In the genomic region with DNA sequence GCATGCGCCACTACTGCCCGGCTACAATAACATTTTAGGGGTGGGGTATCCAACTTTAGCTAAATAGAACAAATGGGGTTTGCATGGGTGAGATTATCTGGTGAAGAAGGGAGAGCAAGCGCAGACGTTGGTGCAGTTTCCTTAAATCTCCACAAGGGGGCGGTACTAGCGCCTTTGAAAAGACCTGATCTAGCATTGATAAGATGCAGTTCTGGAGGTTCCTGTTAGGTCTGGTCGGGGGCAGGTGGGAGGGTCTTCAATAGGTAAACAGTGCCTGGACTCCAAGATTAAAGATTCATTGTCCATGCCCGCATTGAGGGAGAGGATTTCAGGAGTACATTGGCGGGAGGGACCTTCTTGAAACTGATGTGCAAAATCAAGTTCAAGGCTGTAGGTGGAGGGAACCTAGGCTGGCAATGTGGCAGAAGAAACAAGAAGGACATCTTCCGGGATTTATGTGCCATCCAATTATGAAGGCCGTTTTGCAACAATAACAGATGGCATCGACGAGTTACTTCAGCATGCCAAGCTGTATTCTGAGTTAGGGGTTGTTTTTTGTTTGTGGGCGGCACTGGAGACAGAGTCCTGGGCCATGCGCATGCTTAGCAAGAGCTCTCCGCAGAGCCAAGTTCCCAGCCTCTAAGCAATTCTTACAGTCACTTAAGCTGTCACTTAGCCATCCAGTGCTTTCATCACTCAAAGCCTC, we compare ENCODE assay signal across 8 mouse cellular contexts. TPM values are rescaled to one million over a fixed set of nuclear protein-coding genes. Genes with fewer than 3 reads are reported as not detected.
A peak's percentile ranks its signal among the peaks of the same experiment; 100 is the strongest.
DNase-seq lines count a peak whose midpoint lies in the region; ATAC-seq and TF ChIP-seq lines count a peak whose summit lies in the region.

No protein-coding gene starts in this region.

- H3K9me3 ChIP-seq in kidney, embryonic 16.5 days (ENCODE audit: low read length) = no peaks in the 10 kb centered on the region
- H3K9me3 ChIP-seq in ES-E14 (ENCODE audit: control insufficient read depth, insufficient read depth, low read depth, low read length) = 0 out of 2 replicates have a peak, but pooled peaks cover 3% of the 10 kb centered on the region
- H3K9me3 ChIP-seq in hindbrain, postnatal 0 days (ENCODE audit: low read length) = no peaks in the 10 kb centered on the region
- no peaks in the 10 kb centered on the region for H3K9me3 ChIP-seq in liver, postnatal 0 days (ENCODE audit: low read length)

- in situ Hi-C loops in ES-E14 (cut with MboI; ENCODE audit: low sequenced_read_pairs in 2 of 2, unreplicated experiment in 2 of 2) = no loop called here

- ATAC-seq in kidney, embryonic 16.5 days (ENCODE audit: low FRiP score, low TSS enrichment) = no peak
- ATAC-seq in hindbrain, postnatal 0 days = peak; percentile 19; the same call in 1 of the 2 replicates
- ATAC-seq in liver, postnatal 0 days = no peak

- H3K4me2 ChIP-seq in kidney, embryonic 16.5 days (replicated peaks; ENCODE audit: low read depth, low read length) = no peak overlapping the region
- no peak overlapping the region for H3K4me2 ChIP-seq in hindbrain, postnatal 0 days (ENCODE audit: low read depth, low read length)
- no peak overlapping the region for H3K4me2 ChIP-seq in liver, postnatal 0 days (ENCODE audit: low read depth, low read length)

- WGBS in kidney, embryonic 16.5 days = 31% methylated on average over 16 of the region's 16 CpGs
- WGBS in hindbrain, postnatal 0 days = 25% methylated on average over 16 of the region's 16 CpGs
- WGBS in liver, postnatal 0 days (ENCODE audit: insufficient replicate concordance) = 35% methylated on average over 16 of the region's 16 CpGs
- WGBS in spleen, adult 2 months = 31% methylated on average over 16 of the region's 16 CpGs

- no peak overlapping the region for H3K9ac ChIP-seq in kidney, embryonic 16.5 days (replicated peaks; ENCODE audit: low read length)
- peak overlapping the region; percentile 13; the same call in 1 of the 2 replicates for H3K9ac ChIP-seq in ES-E14 (ENCODE audit: insufficient read depth, low read depth, low read length, poor library complexity, severe bottlenecking)
- no peak overlapping the region for H3K9ac ChIP-seq in hindbrain, postnatal 0 days (replicated peaks; ENCODE audit: low read length)
- no peak overlapping the region for H3K9ac ChIP-seq in liver, postnatal 0 days (replicated peaks)

- H3K27me3 ChIP-seq in kidney, embryonic 16.5 days (ENCODE audit: insufficient read depth, low read length) = no peaks in the 10 kb centered on the region
- H3K27me3 ChIP-seq in hindbrain, postnatal 0 days (ENCODE audit: insufficient read depth, low read length) = no peaks in the 10 kb centered on the region
- H3K27me3 ChIP-seq in liver, postnatal 0 days (ENCODE audit: insufficient read depth, low read length) = no peaks in the 10 kb centered on the region
- H3K27me3 ChIP-seq in spleen, adult 2 months (ENCODE audit: control insufficient read depth, insufficient read depth, low read length) = no peaks in the 10 kb centered on the region

- no peaks in the 10 kb centered on the region for H3K36me3 ChIP-seq in kidney, embryonic 16.5 days (ENCODE audit: insufficient read depth, low read length)
- peaks cover 8% of the 10 kb centered on the region; the same call in 1 of the 2 replicates for H3K36me3 ChIP-seq in ES-E14 (ENCODE audit: control insufficient read depth, insufficient read depth, low read length, poor library complexity, severe bottlenecking)
- no peaks in the 10 kb centered on the region for H3K36me3 ChIP-seq in hindbrain, postnatal 0 days (ENCODE audit: insufficient read depth, low read length)
- H3K36me3 ChIP-seq in liver, postnatal 0 days (replicated peaks; ENCODE audit: insufficient read depth, low read length) = no peaks in the 10 kb centered on the region
- H3K36me3 ChIP-seq in spleen, adult 2 months (ENCODE audit: control insufficient read depth, insufficient read depth, low read length) = no peaks in the 10 kb centered on the region

- peak; percentile 83 for TF ChIP-seq CTCF in hindbrain, postnatal 0 days (IDR thresholded peaks at IDR 0.05; ENCODE audit: low read depth)
- peak; percentile 82 for TF ChIP-seq CTCF in liver, postnatal 0 days (IDR thresholded peaks at IDR 0.05; ENCODE audit: low read depth)
- TF ChIP-seq CTCF in spleen, adult 2 months (IDR thresholded peaks at IDR 0.05; ENCODE audit: extremely low read depth, insufficient read depth, insufficient read length, insufficient replicate concordance) = peak; percentile 33; the same call in 1 of the 2 replicates

- H3K4me1 ChIP-seq in kidney, embryonic 16.5 days (ENCODE audit: insufficient read depth, low read length) = peaks cover 9% of the 10 kb centered on the region; the same call in 1 of the 2 replicates
- no peaks in the 10 kb centered on the region for H3K4me1 ChIP-seq in ES-E14 (ENCODE audit: control insufficient read depth in 2 of 2, insufficient read depth in 2 of 2, low read length in 2 of 2, poor library complexity in 1 of 2)
- H3K4me1 ChIP-seq in hindbrain, postnatal 0 days (ENCODE audit: insufficient read depth, low read length) = no peaks in the 10 kb centered on the region
- H3K4me1 ChIP-seq in liver, postnatal 0 days (ENCODE audit: insufficient read depth) = peaks cover 3% of the 10 kb centered on the region; the same call in 1 of the 2 replicates
- H3K4me1 ChIP-seq in spleen, adult 2 months (ENCODE audit: control insufficient read depth, insufficient read depth, insufficient read length) = no peaks in the 10 kb centered on the region

- no peak overlapping the region for H3K27ac ChIP-seq in kidney, embryonic 16.5 days (ENCODE audit: low read length)
- H3K27ac ChIP-seq in ES-E14 (ENCODE audit: insufficient read depth, low read depth, low read length, poor library complexity, severe bottlenecking) = no peak overlapping the region
- no peak overlapping the region for H3K27ac ChIP-seq in hindbrain, postnatal 0 days
- H3K27ac ChIP-seq in liver, postnatal 0 days (ENCODE audit: low read depth) = no peak overlapping the region
- H3K27ac ChIP-seq in spleen, adult 2 months (ENCODE audit: insufficient read depth, low read length) = no peak overlapping the region

- TF ChIP-seq EP300 in liver, postnatal 0 days (IDR thresholded peaks at IDR 0.05; ENCODE audit: low read depth) = no peak

- DNase-seq in kidney, adult 18-20 months = peak; percentile 41
- peak; percentile 84 for DNase-seq in ES-E14 (ENCODE audit: low read depth, low spot score)
- DNase-seq in c-Kit-positive CD71-positive TER-119-positive erythroid progenitor cells, embryonic 14.5 days (ENCODE audit: low spot score) = peak; percentile 62
- peak; percentile 76 for DNase-seq in hindbrain, postnatal 0 days (ENCODE audit: low spot score)
- DNase-seq in liver, postnatal 0 days = peak; percentile 53
- DNase-seq in spleen, adult 2 months (ENCODE audit: low read depth in 1 of 2, low spot score in 2 of 2) = peak; percentile 12 to 26
- no peak for DNase-seq in gastrocnemius, adult 8-10 months (ENCODE audit: low spot score in 2 of 2)

- H3K4me3 ChIP-seq in kidney, embryonic 16.5 days (ENCODE audit: low read length) = no peak overlapping the region
- H3K4me3 ChIP-seq in ES-E14 (ENCODE audit: insufficient read depth in 1 of 2, low read depth in 1 of 2, low read length in 2 of 2, poor library complexity in 1 of 2, severe bottlenecking in 1 of 2) = no peak overlapping the region
- no peak overlapping the region for H3K4me3 ChIP-seq in hindbrain, postnatal 0 days (ENCODE audit: low read length)
- H3K4me3 ChIP-seq in liver, postnatal 0 days (ENCODE audit: low read depth, low read length) = no peak overlapping the region
- no peak overlapping the region for H3K4me3 ChIP-seq in spleen, adult 2 months (ENCODE audit: extremely low read depth, insufficient read depth, insufficient read length)

- TF ChIP-seq POLR2A in spleen, adult 2 months (IDR thresholded peaks at IDR 0.05; ENCODE audit: low read depth, low read length) = no peak

RNA-seq across cellular contexts. Expression of gene Prodh2, which starts 3.0 kb away (rescaled TPM):
- 21.1 and 27.6 TPM in 2 replicates for polyA plus RNA-seq in kidney, embryonic 16.5 days (2015; fragmentation: Nextera tagmentation; extraction: Ambion mirVana)
- total RNA-seq in ES-E14 (2012; rRNA removed) = 0.80 and 0.90 TPM in 2 replicates
- not detected in 2 replicates for total RNA-seq in hindbrain, postnatal 0 days (2014; rRNA removed)
- 0.24 TPM in 1 of 2 replicates, not detected in the other for polyA plus RNA-seq in hindbrain, postnatal 0 days (2015; fragmentation: Nextera tagmentation; extraction: Ambion mirVana)
- 203 and 205 TPM in 2 replicates for polyA plus RNA-seq in liver, postnatal 0 days (2015; fragmentation: Nextera tagmentation; extraction: Ambion mirVana)
- 0.04 TPM in 1 of 2 replicates, not detected in the other for polyA plus RNA-seq in spleen, adult 2 months (2012; rRNA removed)
- total RNA-seq in gastrocnemius, adult 8-10 months (2022) = not detected

RNA-seq across cellular contexts. Expression of gene Nphs1, which starts 32.3 kb away (rescaled TPM):
- 5.4 and 5.5 TPM in 2 replicates for polyA plus RNA-seq in kidney, embryonic 16.5 days (2015; fragmentation: Nextera tagmentation; extraction: Ambion mirVana)
- 45.7 and 72.5 TPM in 2 replicates for total RNA-seq in ES-E14 (2012; rRNA removed)
- 2.3 and 2.4 TPM in 2 replicates for total RNA-seq in hindbrain, postnatal 0 days (2014; rRNA removed)
- 0.50 and 1.0 TPM in 2 replicates for polyA plus RNA-seq in hindbrain, postnatal 0 days (2015; fragmentation: Nextera tagmentation; extraction: Ambion mirVana)
- 0.06 and 0.07 TPM in 2 replicates for polyA plus RNA-seq in liver, postnatal 0 days (2015; fragmentation: Nextera tagmentation; extraction: Ambion mirVana)
- polyA plus RNA-seq in spleen, adult 2 months (2012; rRNA removed) = 1.8 and 2.4 TPM in 2 replicates
- not detected for total RNA-seq in gastrocnemius, adult 8-10 months (2022)

RNA-seq across cellular contexts. Expression of gene Kirrel2, which starts 32.9 kb away (rescaled TPM):
- polyA plus RNA-seq in kidney, embryonic 16.5 days (2015; fragmentation: Nextera tagmentation; extraction: Ambion mirVana) = 0.78 and 1.1 TPM in 2 replicates
- total RNA-seq in ES-E14 (2012; rRNA removed) = 10.7 and 29.8 TPM in 2 replicates
- 10.7 and 14.7 TPM in 2 replicates for total RNA-seq in hindbrain, postnatal 0 days (2014; rRNA removed)
- 4.4 and 5.8 TPM in 2 replicates for polyA plus RNA-seq in hindbrain, postnatal 0 days (2015; fragmentation: Nextera tagmentation; extraction: Ambion mirVana)
- 0.05 TPM in 1 of 2 replicates, not detected in the other for polyA plus RNA-seq in liver, postnatal 0 days (2015; fragmentation: Nextera tagmentation; extraction: Ambion mirVana)
- 0.14 and 0.49 TPM in 2 replicates for polyA plus RNA-seq in spleen, adult 2 months (2012; rRNA removed)
- total RNA-seq in gastrocnemius, adult 8-10 months (2022) = not detected

RNA-seq across cellular contexts. Expression of gene Arhgap33, which starts 44.5 kb away (rescaled TPM):
- polyA plus RNA-seq in kidney, embryonic 16.5 days (2015; fragmentation: Nextera tagmentation; extraction: Ambion mirVana) = 12.0 and 14.9 TPM in 2 replicates
- total RNA-seq in ES-E14 (2012; rRNA removed) = 1.0 and 1.4 TPM in 2 replicates
- total RNA-seq in hindbrain, postnatal 0 days (2014; rRNA removed) = 55.7 and 59.7 TPM in 2 replicates
- 64.8 and 73.1 TPM in 2 replicates for polyA plus RNA-seq in hindbrain, postnatal 0 days (2015; fragmentation: Nextera tagmentation; extraction: Ambion mirVana)
- 1.0 and 1.1 TPM in 2 replicates for polyA plus RNA-seq in liver, postnatal 0 days (2015; fragmentation: Nextera tagmentation; extraction: Ambion mirVana)
- polyA plus RNA-seq in spleen, adult 2 months (2012; rRNA removed) = 18.4 and 26.5 TPM in 2 replicates
- total RNA-seq in gastrocnemius, adult 8-10 months (2022) = under 1 TPM; 0.09 to 0.72 (median 0.27) TPM

RNA-seq across cellular contexts. Expression of gene Aplp1, which starts 45.1 kb away (rescaled TPM):
- 27.9 and 31.5 TPM in 2 replicates for polyA plus RNA-seq in kidney, embryonic 16.5 days (2015; fragmentation: Nextera tagmentation; extraction: Ambion mirVana)
- total RNA-seq in ES-E14 (2012; rRNA removed) = 36.9 and 63.7 TPM in 2 replicates
- total RNA-seq in hindbrain, postnatal 0 days (2014; rRNA removed) = 840 and 852 TPM in 2 replicates
- polyA plus RNA-seq in hindbrain, postnatal 0 days (2015; fragmentation: Nextera tagmentation; extraction: Ambion mirVana) = 617 and 682 TPM in 2 replicates
- polyA plus RNA-seq in liver, postnatal 0 days (2015; fragmentation: Nextera tagmentation; extraction: Ambion mirVana) = 1.2 and 1.6 TPM in 2 replicates
- 1.9 and 2.3 TPM in 2 replicates for polyA plus RNA-seq in spleen, adult 2 months (2012; rRNA removed)
- 1 to 10 TPM in 1 of 4 experiments, under 1 TPM in 3; 0.46 to 1.5 (median 0.71) TPM for total RNA-seq in gastrocnemius, adult 8-10 months (2022)

Comparison
In these comparisons a context has a peak if more than half of its experiments do, and no peak if none do; other contexts are left out.
1. DNase-seq: peak in kidney, adult 18-20 months (single experiment), ES-E14 (single experiment), c-Kit-positive CD71-positive TER-119-positive erythroid progenitor cells, embryonic 14.5 days (single experiment), hindbrain, postnatal 0 days (single experiment), liver, postnatal 0 days (single experiment) and spleen, adult 2 months (2 of 2); none in gastrocnemius, adult 8-10 months (0 of 2).
2. CTCF ChIP-seq: peak in every context shown above with its lines; median percentile 83 in hindbrain, postnatal 0 days; 82 in liver, postnatal 0 days; 33 in spleen, adult 2 months.
3. RNA of gene Prodh2, which starts 3.0 kb away (polyA plus RNA-seq): 203 to 205 TPM in liver, postnatal 0 days and 21.1 to 27.6 TPM in kidney, embryonic 16.5 days; 0.24 TPM in hindbrain, postnatal 0 days and 0.04 TPM in spleen, adult 2 months; every median in the first group is over 10 times any median in the second.